Mouse (Mus musculus) monocyte, adult 59 days (primary cell): ENCODE data around the gene Zfp580. TPM values are rescaled to one million over a fixed set of nuclear protein-coding genes. Genes with fewer than 3 reads are reported as not detected.

Experiments used
- total RNA-seq, 2 experiments: library from RNA; stranded (reverse); gene quantifications; one replicate each; pipeline ENCODE4 v1.2.4; 2023

The Zfp580 gene
- 1 to 10 TPM in 1 of 2 experiments, not detected in 1; 1.3 TPM for total RNA-seq

GRCm38 (mm10) chr7:5051193-5052192, at the start of gene Zfp580:
Zfp580 (plus strand) TSS chr7:5051538.

GRCm38 (mm10) chr7:5014251-5015117, 36.9 kb upstream of the Zfp580 start, which contains the start of the genes Zfp524 and Fiz1:
Zfp524 (plus strand) TSS chr7:5014415.
Fiz1 (minus strand) TSS chr7:5014697.

GRCm38 (mm10) chr7:5015118-5016001, 36.0 kb upstream of the Zfp580 start, which contains the start of gene Gm44973:
Gm44973 (plus strand) TSS chr7:5015496.

GRCm38 (mm10) chr7:5020000-5020681, 31.2 kb upstream of the Zfp580 start, which contains the start of the genes Zfp865 and Ccdc106:
Zfp865 (plus strand) TSS chr7:5020376.
Ccdc106 (plus strand) TSS chr7:5020553.

GRCm38 (mm10) chr7:5033818-5034217, 17.5 kb upstream of the Zfp580 start, which contains the start of gene 4632433K11Rik:
4632433K11Rik (plus strand) TSS chr7:5034118.

GRCm38 (mm10) chr7:5038109-5038732, 13.1 kb upstream of the Zfp580 start, which contains the start of gene Zfp784:
Zfp784 (minus strand) TSS chr7:5038446.

GRCm38 (mm10) chr7:5061774-5062359, 10.5 kb downstream of the Zfp580 start, which contains the start of gene U2af2:
U2af2 (plus strand) TSS chr7:5062143.

GRCm38 (mm10) chr7:5080010-5080751, 28.8 kb downstream of the Zfp580 start, which contains the start of gene Epn1:
Epn1 (plus strand) TSS chr7:5080235.

Other genes with a start within 250 kb of the Zfp580 start
- gene Ube2s, start 238.9 kb upstream of the Zfp580 start, total RNA-seq, result 100 to 1,000 TPM; 114 to 117 TPM
- gene Shisa7, start 206.8 kb upstream of the Zfp580 start, total RNA-seq, result 1 to 10 TPM; 1.2 to 1.5 TPM
- 1 to 10 TPM; 6.4 to 7.2 TPM for gene Isoc2b, start 181.3 kb upstream of the Zfp580 start, total RNA-seq
- gene Isoc2a, start 174.4 kb upstream of the Zfp580 start, total RNA-seq, result 10 to 100 TPM; 11.6 to 14.8 TPM
- not detected for gene Gm36210, start 145.0 kb upstream of the Zfp580 start, total RNA-seq
- gene Zfp628, start 136.3 kb upstream of the Zfp580 start, total RNA-seq, result 10 to 100 TPM; 17.1 to 18.6 TPM
- 1 to 10 TPM; 3.6 to 6.4 TPM for gene Nat14, start 129.5 kb upstream of the Zfp580 start, total RNA-seq
- under 1 TPM in 1 of 2 experiments, not detected in 1; 0.12 TPM for gene Ssc5d, start 125.8 kb upstream of the Zfp580 start, total RNA-seq
- not detected for gene Sbk2, start 87.1 kb upstream of the Zfp580 start, total RNA-seq
- gene Sbk3, start 80.4 kb upstream of the Zfp580 start, total RNA-seq, result not detected
- 1 to 10 TPM; 6.0 to 6.5 TPM for gene Zfp579, start 55.4 kb upstream of the Zfp580 start, total RNA-seq
- 10 to 100 TPM; 16.2 to 20.5 TPM for gene Zfp524, start 37.1 kb upstream of the Zfp580 start, total RNA-seq
- gene Fiz1, start 36.8 kb upstream of the Zfp580 start, total RNA-seq, result 10 to 100 TPM; 35.3 to 42.1 TPM
- not detected for gene Gm44973, start 36.0 kb upstream of the Zfp580 start, total RNA-seq
- 10 to 100 TPM; 29.5 to 31.5 TPM for gene Zfp865, start 31.2 kb upstream of the Zfp580 start, total RNA-seq
- 1 to 10 TPM in 1 of 2 experiments, under 1 TPM in 1; 0.86 to 1.5 TPM for gene Ccdc106, start 31.0 kb upstream of the Zfp580 start, total RNA-seq
- under 1 TPM in 1 of 2 experiments, not detected in 1; 0.76 TPM for gene 4632433K11Rik, start 17.4 kb upstream of the Zfp580 start, total RNA-seq
- gene Zfp784, start 13.1 kb upstream of the Zfp580 start, total RNA-seq, result 1 to 10 TPM; 3.2 to 3.4 TPM
- 100 to 1,000 TPM; 287 to 299 TPM for gene U2af2, start 10.6 kb downstream of the Zfp580 start, total RNA-seq
- 100 to 1,000 TPM; 235 to 258 TPM for gene Epn1, start 28.7 kb downstream of the Zfp580 start, total RNA-seq
- gene Rfpl4, start 65.4 kb downstream of the Zfp580 start, total RNA-seq, result not detected
- gene Rasl2-9, start 74.4 kb downstream of the Zfp580 start, total RNA-seq, result under 1 TPM; 0.55 to 0.66 TPM
- gene Vmn1r55, start 98.1 kb downstream of the Zfp580 start, total RNA-seq, result not detected
- gene Vmn1r56, start 145.2 kb downstream of the Zfp580 start, total RNA-seq, result not detected
- gene Vmn1r57, start 167.0 kb downstream of the Zfp580 start, total RNA-seq, result not detected